Mouse (Mus musculus): ENCODE measurements at regions not wholly inside any gene's neighbourhood (a gene's known extent, or its start where the extent isn't known, plus 50 kb on each side); places are given as distances from the start of the nearest gene placed in this dataset.

DNA sequence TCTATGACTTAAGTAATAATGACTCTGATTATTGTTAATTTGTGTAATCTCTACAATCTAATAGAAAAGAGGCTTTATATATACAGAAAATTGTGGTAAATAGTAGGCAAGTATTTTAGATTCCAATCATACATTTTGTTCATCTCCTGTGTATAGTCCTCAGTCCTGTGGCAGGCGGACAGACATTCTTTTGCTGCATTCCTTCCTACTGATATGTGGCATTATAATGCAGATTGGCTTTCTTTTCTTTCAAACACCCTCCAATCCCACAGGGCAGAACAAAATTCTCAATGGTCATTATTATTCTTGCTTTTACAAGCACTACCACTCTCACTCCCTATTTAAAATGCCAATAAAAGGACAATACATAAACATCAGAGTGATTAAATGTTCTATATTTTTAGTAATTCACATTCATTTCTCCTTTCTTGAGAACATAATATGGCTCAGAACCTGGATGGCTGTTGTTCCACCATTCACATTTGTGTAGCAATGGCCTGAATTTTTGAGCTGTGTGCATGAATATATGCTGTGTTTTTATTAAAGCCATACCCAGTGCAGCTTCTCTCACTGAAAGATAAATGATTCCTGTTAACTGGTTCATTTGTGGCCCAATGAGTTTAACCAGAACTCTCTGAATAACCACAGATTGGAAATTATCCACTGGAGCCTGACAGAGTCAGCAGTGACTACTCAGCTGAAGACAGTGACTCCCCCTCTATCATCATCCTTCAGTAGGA, 194.6 kb downstream of the Gm43517 start:
- Histone ChIP-seq H3K4me2 (ENCODE audit: low read depth, low read length) (no peak overlapping the region), H3K36me3 (ENCODE audit: insufficient read depth, low read length) (no peaks in the 10 kb centered on the region), H3K4me1 (ENCODE audit: insufficient read depth, low read length) (no peaks in the 10 kb centered on the region), H3K9ac (replicated peaks; ENCODE audit: low read length) (no peak overlapping the region), H3K27ac (no peak overlapping the region), H3K9me3 (ENCODE audit: low read length) (no peaks in the 10 kb centered on the region), H3K4me3 (ENCODE audit: low read length) (no peak overlapping the region), H3K27me3 (ENCODE audit: insufficient read depth, low read length) (no peaks in the 10 kb centered on the region)
- DNase-seq (ENCODE audit: low spot score), result no peak
- ATAC-seq, result no peak
- WGBS, result 34% methylated on average over 1 of the region's 1 CpGs
- no peak for TF ChIP-seq CTCF (IDR thresholded peaks at IDR 0.05; ENCODE audit: low read depth)

DNA sequence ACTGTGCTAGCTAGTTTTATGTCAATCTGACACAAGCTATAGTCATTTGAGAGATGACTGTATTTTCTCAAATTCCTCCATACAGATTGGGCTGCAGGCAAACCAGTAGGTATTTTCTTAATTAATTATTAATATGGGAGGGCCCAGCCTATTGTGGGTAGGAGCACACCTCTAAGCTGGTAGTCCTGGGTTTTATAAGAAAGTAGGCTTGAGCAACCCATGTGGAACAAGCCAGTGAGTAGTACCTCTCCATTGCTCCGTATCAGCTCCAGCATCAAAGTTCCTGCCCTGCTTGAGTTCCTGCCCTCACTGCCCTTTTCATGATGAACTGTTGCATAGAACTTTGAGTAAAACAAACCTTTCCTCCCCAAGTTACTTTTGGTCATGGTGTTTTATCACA, 198.9 kb downstream of the Gm43517 start:
- no peak for TF ChIP-seq CTCF (IDR thresholded peaks at IDR 0.05; ENCODE audit: low read depth)
- Histone ChIP-seq H3K4me2 (ENCODE audit: low read depth, low read length) (no peak overlapping the region), H3K9me3 (ENCODE audit: low read length) (no peaks in the 10 kb centered on the region), H3K9ac (replicated peaks; ENCODE audit: low read length) (no peak overlapping the region), H3K4me3 (ENCODE audit: low read length) (no peak overlapping the region), H3K27ac (no peak overlapping the region), H3K36me3 (ENCODE audit: insufficient read depth, low read length) (no peaks in the 10 kb centered on the region), H3K27me3 (ENCODE audit: insufficient read depth, low read length) (no peaks in the 10 kb centered on the region), H3K4me1 (ENCODE audit: insufficient read depth, low read length) (no peaks in the 10 kb centered on the region)
- no peak for ATAC-seq
- no peak for DNase-seq (ENCODE audit: low spot score)
- 71% methylated on average over 1 of the region's 1 CpGs for WGBS

DNA sequence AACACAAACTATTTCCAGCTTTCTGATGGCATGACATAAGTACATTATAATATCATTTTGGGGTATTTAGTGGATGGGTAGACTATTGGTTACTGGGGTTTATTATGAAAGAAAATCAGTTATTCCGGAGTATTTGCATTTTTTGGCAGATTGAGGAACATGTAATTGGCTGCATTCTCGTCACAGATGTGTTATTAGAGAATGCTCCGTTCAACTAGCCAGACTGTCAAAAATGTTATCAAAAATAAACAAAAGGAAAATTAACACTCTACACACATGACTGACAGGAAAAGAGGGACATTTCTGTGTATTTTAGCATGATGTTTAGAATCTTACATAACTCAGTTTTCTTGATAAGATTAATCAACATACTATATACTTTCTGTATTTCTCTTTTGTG, 237.3 kb downstream of the Gm43517 start:
- Histone ChIP-seq H3K4me1 (ENCODE audit: insufficient read depth, low read length) (no peaks in the 10 kb centered on the region), H3K4me2 (ENCODE audit: low read depth, low read length) (no peak overlapping the region), H3K27ac (no peak overlapping the region), H3K4me3 (ENCODE audit: low read length) (no peak overlapping the region), H3K27me3 (ENCODE audit: insufficient read depth, low read length) (no peaks in the 10 kb centered on the region), H3K36me3 (ENCODE audit: insufficient read depth, low read length) (no peaks in the 10 kb centered on the region), H3K9me3 (ENCODE audit: low read length) (no peaks in the 10 kb centered on the region), H3K9ac (replicated peaks; ENCODE audit: low read length) (no peak overlapping the region)
- DNase-seq (ENCODE audit: low spot score) (no peak), ATAC-seq (no peak)
- TF ChIP-seq CTCF (IDR thresholded peaks at IDR 0.05; ENCODE audit: low read depth), result no peak
- 56% methylated on average over 3 of the region's 3 CpGs for WGBS

DNA sequence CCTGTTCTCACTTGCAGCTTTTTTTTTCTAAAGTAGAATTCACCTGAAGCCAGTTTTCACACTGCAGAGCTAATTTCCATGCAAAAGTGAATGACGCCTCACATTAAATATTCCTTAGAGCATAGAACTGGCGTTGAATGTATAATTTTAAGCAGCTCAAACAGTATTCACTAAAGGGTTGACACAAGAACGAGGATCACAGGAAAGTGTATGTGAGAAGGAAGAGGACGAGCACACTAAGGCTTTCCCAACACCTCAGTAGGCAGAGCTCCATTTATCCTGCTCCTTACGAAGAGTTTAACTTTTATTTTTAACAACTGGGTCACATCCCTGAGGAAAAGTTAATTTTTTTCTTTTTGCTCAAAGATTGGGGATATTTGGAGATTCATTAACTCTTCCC, 242.2 kb downstream of the Gm43517 start:
- DNase-seq (ENCODE audit: low spot score) (no peak), ATAC-seq (peak; percentile 59; the same call in 1 of the 2 replicates)
- Histone ChIP-seq H3K27ac (no peak overlapping the region), H3K4me1 (ENCODE audit: insufficient read depth, low read length) (no peaks in the 10 kb centered on the region), H3K27me3 (ENCODE audit: insufficient read depth, low read length) (no peaks in the 10 kb centered on the region), H3K4me3 (ENCODE audit: low read length) (no peak overlapping the region), H3K9me3 (ENCODE audit: low read length) (no peaks in the 10 kb centered on the region), H3K36me3 (ENCODE audit: insufficient read depth, low read length) (no peaks in the 10 kb centered on the region), H3K9ac (replicated peaks; ENCODE audit: low read length) (no peak overlapping the region), H3K4me2 (ENCODE audit: low read depth, low read length) (no peak overlapping the region)
- TF ChIP-seq CTCF (IDR thresholded peaks at IDR 0.05; ENCODE audit: low read depth), result no peak
- WGBS, result 57% methylated on average over 5 of the region's 5 CpGs

DNA sequence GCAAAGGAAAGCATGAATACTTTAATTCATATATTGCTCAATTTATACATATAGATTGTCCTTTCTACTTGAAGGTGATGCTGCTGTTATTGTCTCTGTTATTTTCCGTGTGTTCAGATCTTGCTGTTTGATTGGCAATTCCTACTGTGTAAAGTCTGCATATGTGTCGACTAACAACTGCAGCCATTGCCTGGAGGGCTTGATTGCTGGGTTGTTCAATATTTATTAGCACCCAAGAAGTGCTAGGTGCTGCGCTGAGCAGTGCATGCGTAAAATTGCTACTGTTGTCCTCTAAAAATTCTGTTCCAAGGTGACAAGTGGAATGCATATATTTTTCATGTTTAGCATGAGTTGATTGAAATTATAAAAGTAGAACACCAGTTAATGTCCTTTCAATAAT, 243.0 kb downstream of the Gm43517 start:
- no peaks in the 10 kb centered on the region for H3K27me3 ChIP-seq (ENCODE audit: insufficient read depth, low read length)
- H3K36me3 ChIP-seq (ENCODE audit: insufficient read depth, low read length), result no peaks in the 10 kb centered on the region
- H3K9ac ChIP-seq (replicated peaks; ENCODE audit: low read length), result no peak overlapping the region
- H3K4me3 ChIP-seq (ENCODE audit: low read length), result no peak overlapping the region
- DNase-seq (ENCODE audit: low spot score) (no peak), ATAC-seq (no peak)
- H3K4me2 ChIP-seq (ENCODE audit: low read depth, low read length), result no peak overlapping the region
- no peaks in the 10 kb centered on the region for H3K9me3 ChIP-seq (ENCODE audit: low read length)
- TF ChIP-seq CTCF (IDR thresholded peaks at IDR 0.05; ENCODE audit: low read depth), result no peak
- H3K4me1 ChIP-seq (ENCODE audit: insufficient read depth, low read length), result no peaks in the 10 kb centered on the region
- WGBS, result 57% methylated on average over 4 of the region's 4 CpGs
- no peak overlapping the region for H3K27ac ChIP-seq

DNA sequence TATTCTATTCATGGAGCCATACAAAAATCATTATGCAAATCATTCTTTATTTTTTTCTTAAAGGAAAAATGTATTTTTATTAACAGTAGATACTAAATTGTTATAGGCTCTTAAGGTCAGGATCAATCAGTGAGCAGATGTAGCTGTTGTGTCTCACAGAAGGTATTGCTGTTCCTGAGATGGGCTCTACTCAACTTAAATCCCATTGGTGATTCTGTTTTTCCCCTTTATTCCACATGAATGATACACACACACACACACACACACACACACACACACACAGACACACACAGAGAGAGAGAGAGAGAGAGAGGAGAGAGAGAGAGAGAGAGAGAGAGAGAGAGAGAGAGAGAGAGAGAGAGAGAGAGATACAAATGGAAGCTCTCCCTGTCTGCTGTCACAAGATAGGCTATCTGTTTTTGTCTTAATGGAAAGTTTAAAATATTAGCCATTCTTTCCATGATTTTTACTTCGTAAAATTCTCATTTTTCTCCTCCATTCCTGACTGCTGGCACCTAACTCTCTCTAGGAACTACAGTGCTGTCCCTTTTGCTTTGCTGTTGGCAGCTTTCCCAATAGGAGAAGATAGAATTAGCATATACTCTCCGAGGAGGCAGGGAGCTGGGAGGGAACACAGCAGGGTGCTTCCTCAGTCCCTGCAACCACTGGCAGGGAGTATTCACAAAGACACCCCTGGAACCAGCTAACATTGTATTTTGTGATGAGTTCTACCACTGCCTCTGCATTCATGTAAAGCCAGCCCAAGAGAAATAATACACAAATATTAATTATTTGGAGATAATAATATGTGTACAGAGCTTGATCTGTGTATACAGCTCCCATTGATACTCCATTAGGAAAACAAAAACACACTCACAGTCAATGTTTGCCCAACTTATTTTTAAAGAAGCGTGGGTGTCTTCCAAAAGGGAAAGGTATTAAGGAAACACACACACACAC, 264.4 kb downstream of the Gm43517 start:
- 29% methylated on average over 3 of the region's 3 CpGs for WGBS
- Histone ChIP-seq H3K9me3 (ENCODE audit: low read length) (no peaks in the 10 kb centered on the region), H3K4me1 (ENCODE audit: insufficient read depth, low read length) (no peaks in the 10 kb centered on the region), H3K4me3 (ENCODE audit: low read length) (no peak overlapping the region), H3K4me2 (ENCODE audit: low read depth, low read length) (no peak overlapping the region), H3K27ac (no peak overlapping the region), H3K27me3 (ENCODE audit: insufficient read depth, low read length) (no peaks in the 10 kb centered on the region), H3K36me3 (ENCODE audit: insufficient read depth, low read length) (no peaks in the 10 kb centered on the region), H3K9ac (replicated peaks; ENCODE audit: low read length) (no peak overlapping the region)
- ATAC-seq, result peak; percentile 51; the same call in 1 of the 2 replicates
- TF ChIP-seq CTCF (IDR thresholded peaks at IDR 0.05; ENCODE audit: low read depth), result no peak
- DNase-seq (ENCODE audit: low spot score), result peak; percentile 53
